Mouse (Mus musculus): Measurements from ENCODE around the gene Qars. TPM values are rescaled to one million over a fixed set of nuclear protein-coding genes. Genes with fewer than 3 reads are reported as not detected.

Gene Qars
- 103 and 112 TPM in 2 replicates for polyA plus RNA-seq (2016; fragmentation: Nextera tagmentation; extraction: Ambion mirVana)

DNA sequence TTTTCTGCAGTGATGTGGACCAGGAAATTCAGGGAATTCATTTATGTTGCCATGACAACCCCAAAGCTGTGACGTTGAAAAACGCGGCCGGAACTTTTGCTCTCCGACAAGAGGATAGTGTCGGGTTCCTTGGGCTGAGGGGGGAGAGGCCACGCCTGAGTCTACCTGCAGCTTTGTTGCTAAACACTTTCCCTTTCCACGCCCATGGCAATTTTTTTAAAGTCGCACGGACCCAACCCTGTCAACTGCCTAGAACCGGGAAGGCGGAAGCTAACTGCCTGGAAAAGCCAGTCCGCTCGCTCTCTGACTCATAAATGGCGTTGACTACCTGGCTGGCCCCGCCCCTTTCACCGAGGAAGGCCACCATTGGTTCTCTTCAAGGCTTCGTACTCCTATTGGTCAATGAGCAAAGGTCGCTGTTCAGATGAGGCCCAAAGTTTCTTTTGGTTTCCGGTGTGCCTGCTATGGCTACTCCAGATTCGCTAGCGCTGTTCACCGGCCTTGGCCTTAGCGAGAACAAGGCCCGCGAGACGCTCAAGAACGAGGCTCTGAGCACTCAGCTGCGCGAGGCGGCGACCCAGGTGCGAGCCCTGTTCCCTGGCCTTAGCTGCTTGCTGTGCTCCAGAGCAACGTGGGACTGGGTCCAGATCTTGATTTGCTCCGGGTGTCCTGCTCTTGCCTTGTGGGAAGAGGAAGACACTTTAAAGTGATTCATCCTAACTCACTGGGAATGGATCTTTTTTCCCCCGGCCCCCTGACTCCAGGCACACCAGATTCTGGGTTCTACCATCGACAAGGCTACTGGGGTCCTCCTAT is at the start of gene Qars:
TSS of gene Qars (plus strand) at position 88 of the 816 bp plus-strand sequence.
- H3K9me3 ChIP-seq = no peaks in the 10 kb centered on the region
- H3K27me3 ChIP-seq (ENCODE audit: insufficient read depth, poor library complexity, severe bottlenecking) = no peaks in the 10 kb centered on the region
- WGBS = under 1% methylated on average over 37 of the region's 37 CpGs
- peak; percentile 95 for DNase-seq (ENCODE audit: low spot score)
- peaks cover 48% of the 10 kb centered on the region for H3K36me3 ChIP-seq
- H3K27ac ChIP-seq = peak within 1 kb of the TSS; percentile 89
- H3K4me3 ChIP-seq = peak within 1 kb of the TSS; percentile 89
- peaks cover 22% of the 10 kb centered on the region for H3K4me1 ChIP-seq (replicated peaks)

DNA sequence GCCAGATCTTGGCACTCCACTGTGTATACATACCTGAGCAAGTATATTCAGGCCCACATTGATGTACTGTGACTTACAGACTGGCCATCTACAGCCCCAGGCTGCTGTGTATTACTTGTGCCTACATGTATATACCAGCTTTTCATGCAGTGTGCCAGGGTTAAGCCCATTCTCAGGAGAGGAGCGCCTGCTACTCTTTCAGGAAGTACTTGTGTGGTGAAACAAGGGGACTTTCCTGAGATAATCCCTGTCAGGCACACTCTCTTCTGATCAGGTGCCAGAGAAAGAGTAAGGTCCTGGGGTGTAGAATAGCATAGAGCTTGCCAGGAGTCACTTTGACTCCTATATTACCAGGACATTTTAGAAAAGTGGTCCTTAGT is 47.6 kb upstream of the Qars start:
- Histone ChIP-seq H3K36me3 (peaks cover 31% of the 10 kb centered on the region), H3K27ac (peak overlapping the region; percentile 96), H3K4me1 (replicated peaks) (peaks cover 21% of the 10 kb centered on the region), H3K4me3 (peak overlapping the region; percentile 98), H3K9me3 (no peaks in the 10 kb centered on the region), H3K27me3 (ENCODE audit: insufficient read depth, poor library complexity, severe bottlenecking) (peaks cover 6% of the 10 kb centered on the region; the same call in 1 of the 2 replicates)
- DNase-seq (ENCODE audit: low spot score) = no peak
- 90% methylated on average over 1 of the region's 1 CpGs for WGBS

DNA sequence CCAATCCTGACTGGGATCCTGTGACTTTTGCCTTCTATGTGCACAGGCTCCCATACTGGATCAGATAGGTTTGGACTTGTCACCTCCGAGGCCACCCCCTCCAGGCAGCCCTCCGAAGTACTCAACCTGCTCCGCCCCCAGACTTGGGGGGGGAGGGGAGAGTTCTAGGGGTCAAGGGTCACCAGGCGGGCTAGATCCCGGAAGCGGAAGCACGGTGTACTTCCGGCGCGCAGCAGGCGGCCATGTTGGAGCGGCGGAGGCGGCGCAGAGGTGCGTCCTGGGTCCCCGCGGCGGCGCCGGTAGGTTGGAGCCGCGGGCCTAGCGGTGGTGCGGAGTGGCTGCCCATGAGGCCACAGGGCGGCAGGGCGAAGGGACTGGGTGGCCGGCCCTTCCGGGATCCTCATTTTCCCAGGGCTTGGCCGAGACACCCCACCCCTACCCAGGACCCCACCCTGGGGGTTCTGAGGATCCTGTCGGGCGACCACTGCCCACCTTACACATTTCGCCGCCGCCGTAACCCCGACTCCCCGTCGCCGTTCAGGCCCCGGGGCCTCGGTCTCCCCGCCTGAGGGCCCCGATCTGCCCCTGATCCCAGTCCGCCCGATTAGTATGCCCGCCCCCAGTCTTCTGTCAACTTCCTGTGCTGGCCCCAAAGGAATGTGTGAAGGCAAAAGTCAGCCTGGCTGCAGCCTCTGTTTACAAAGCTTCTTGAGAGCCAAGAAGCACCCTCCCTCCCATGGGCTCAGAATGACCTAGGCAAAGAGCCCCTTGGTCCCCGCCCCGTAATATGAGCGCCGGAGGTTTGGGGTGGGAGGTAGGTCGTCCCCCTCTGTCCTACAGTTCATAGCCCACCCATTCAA is 47.0 kb upstream of the Qars start, which contains the start of gene Ccdc71:
TSS of gene Ccdc71 (plus strand) at position 209 of the 860 bp plus-strand sequence.
- 1% methylated on average over 52 of the region's 52 CpGs for WGBS

DNA sequence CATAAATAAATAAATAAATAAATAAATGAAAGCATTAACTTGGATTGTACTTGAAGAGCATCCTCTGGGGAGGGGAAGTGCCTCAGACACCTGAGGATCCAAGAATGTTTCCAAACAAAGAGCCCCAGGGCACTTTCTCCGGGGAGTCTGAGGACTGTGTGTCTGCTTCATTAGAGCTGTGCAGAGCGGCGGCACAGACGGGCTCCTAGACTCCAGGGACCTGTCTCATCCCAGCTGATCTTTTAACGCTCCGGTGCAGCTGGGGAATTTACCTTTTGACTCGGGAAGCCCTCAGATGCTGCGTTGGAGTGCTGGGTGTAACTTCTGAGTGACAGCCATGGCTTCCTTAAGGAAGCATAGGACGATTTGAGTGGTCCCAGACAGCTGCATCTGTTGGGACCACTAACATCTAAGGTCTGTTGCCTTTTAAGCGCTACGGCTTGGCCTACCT is 46.3 kb upstream of the Qars start, which contains the start of gene Klhdc8b:
TSS of gene Klhdc8b (minus strand) at position 401 of the 451 bp plus-strand sequence.
- H3K36me3 ChIP-seq = peaks cover 43% of the 10 kb centered on the region
- H3K27me3 ChIP-seq (ENCODE audit: insufficient read depth, poor library complexity, severe bottlenecking) = peaks cover 6% of the 10 kb centered on the region; the same call in 1 of the 2 replicates
- peaks cover 21% of the 10 kb centered on the region for H3K4me1 ChIP-seq (replicated peaks)
- no peaks in the 10 kb centered on the region for H3K9me3 ChIP-seq
- peak within 1 kb of the TSS; percentile 96 for H3K27ac ChIP-seq
- peak within 1 kb of the TSS; percentile 98 for H3K4me3 ChIP-seq
- no peak for DNase-seq (ENCODE audit: low spot score)
- 24% methylated on average over 11 of the region's 11 CpGs for WGBS

More for the DNA sequence above, 47.0 kb upstream of the Qars start, which contains the start of gene Ccdc71:
- no peaks in the 10 kb centered on the region for H3K9me3 ChIP-seq
- H3K27ac ChIP-seq = peak within 1 kb of the TSS; percentile 96
- DNase-seq (ENCODE audit: low spot score) = peak; percentile 87
- H3K27me3 ChIP-seq (ENCODE audit: insufficient read depth, poor library complexity, severe bottlenecking) = peaks cover 6% of the 10 kb centered on the region; the same call in 1 of the 2 replicates
- H3K4me3 ChIP-seq = peak within 1 kb of the TSS; percentile 98
- peaks cover 37% of the 10 kb centered on the region for H3K36me3 ChIP-seq
- peaks cover 21% of the 10 kb centered on the region for H3K4me1 ChIP-seq (replicated peaks)

DNA sequence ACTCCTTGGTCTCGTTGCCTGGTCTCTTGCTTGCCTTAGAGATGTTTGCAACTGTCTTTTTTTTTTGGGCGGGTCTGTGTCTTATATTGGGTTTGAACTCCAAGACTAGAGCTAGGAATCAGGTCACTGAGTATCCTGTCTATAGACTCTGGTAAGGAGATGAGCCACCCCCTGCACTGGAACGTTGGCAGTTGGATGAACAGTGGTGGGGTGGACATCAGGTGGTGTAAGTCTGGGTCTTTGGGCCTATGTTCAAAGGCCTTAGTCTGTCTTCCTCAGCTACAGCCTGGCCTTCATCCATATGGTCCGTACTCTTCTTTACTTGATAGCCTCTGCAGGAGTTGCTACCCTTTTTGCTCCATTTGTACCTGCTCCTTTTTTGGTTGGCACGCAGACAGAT is 45.8 kb upstream of the Qars start:
- H3K36me3 ChIP-seq = peaks cover 48% of the 10 kb centered on the region
- H3K4me1 ChIP-seq (replicated peaks) = peaks cover 21% of the 10 kb centered on the region
- 90% methylated on average over 5 of the region's 5 CpGs for WGBS
- peak overlapping the region; percentile 96 for H3K27ac ChIP-seq
- no peaks in the 10 kb centered on the region for H3K9me3 ChIP-seq
- DNase-seq (ENCODE audit: low spot score) = no peak
- peak overlapping the region; percentile 98 for H3K4me3 ChIP-seq
- H3K27me3 ChIP-seq (ENCODE audit: insufficient read depth, poor library complexity, severe bottlenecking) = peaks cover 6% of the 10 kb centered on the region; the same call in 1 of the 2 replicates

DNA sequence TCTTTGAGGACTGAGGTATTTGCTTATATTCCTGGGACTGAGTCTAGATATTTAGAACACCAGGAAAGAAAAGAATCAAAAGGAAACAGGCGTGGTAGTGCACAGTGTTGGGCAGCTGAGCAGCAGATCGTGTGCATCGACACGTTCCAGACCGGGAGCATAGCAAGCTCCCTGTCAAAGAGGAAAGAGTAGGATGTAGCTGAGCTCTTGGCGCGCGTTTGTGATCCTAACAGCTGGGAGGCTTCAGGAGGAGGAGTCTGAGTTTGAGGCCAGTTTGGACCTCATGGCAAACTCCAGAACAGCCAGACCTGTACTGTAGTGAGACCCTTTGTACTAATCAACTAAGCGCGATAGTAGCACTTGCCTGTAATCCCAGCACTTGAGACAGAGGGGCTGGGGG is 45.3 kb upstream of the Qars start:
- peaks cover 53% of the 10 kb centered on the region for H3K36me3 ChIP-seq
- no peak for DNase-seq (ENCODE audit: low spot score)
- WGBS = 93% methylated on average over 10 of the region's 10 CpGs

DNA sequence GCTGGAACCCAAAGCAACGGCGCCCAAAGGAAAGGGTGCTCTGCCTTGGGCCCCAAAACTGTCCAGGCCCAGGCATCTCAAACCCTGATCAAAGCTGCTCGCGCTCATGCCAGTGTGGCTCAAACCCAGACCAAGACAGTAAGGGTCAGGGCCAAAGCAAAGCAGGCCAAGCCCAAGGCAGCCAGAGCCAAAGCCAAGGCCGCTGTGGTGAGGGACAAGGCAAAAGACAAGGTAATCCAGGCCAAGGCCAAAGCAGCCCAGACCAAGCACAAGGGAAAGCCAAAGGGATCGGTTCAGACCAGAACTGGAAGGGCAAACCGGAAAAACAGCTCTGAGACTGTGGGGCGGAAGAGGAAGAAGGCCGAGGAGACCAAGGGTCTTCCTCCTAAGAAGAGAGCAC is 43.8 kb upstream of the Qars start:
- no peak for DNase-seq (ENCODE audit: low spot score)
- no peaks in the 10 kb centered on the region for H3K9me3 ChIP-seq

More for the DNA sequence above, 45.3 kb upstream of the Qars start:
- no peak overlapping the region for H3K27ac ChIP-seq
- H3K4me3 ChIP-seq = no peak overlapping the region
- H3K9me3 ChIP-seq = no peaks in the 10 kb centered on the region
- H3K27me3 ChIP-seq (ENCODE audit: insufficient read depth, poor library complexity, severe bottlenecking) = peaks cover 6% of the 10 kb centered on the region; the same call in 1 of the 2 replicates
- peaks cover 21% of the 10 kb centered on the region for H3K4me1 ChIP-seq (replicated peaks)

DNA sequence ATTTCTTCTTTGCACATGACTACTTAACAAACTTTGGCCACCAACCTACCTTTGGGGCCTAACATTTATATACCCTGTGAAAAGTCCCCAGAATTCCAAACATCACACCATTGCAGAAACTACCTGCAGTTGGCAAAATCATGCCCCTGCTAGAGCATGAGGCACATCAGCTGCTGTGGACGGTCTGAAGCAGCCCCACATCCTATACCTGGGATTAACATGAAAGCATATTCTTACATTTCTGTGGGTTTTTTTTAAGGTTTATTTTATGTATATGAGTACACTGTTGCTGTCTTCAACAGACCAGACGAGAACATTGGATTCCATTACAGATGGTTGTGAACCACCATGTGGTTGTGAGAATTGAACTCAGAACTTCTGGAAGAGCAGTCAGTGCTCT is 41.3 kb upstream of the Qars start:
- H3K9me3 ChIP-seq = no peaks in the 10 kb centered on the region
- no peak overlapping the region for H3K27ac ChIP-seq
- peaks cover 12% of the 10 kb centered on the region for H3K4me1 ChIP-seq (replicated peaks)
- no peaks in the 10 kb centered on the region for H3K27me3 ChIP-seq (ENCODE audit: insufficient read depth, poor library complexity, severe bottlenecking)
- DNase-seq (ENCODE audit: low spot score) = no peak
- 90% methylated on average over 2 of the region's 2 CpGs for WGBS
- peaks cover 58% of the 10 kb centered on the region for H3K36me3 ChIP-seq
- no peak overlapping the region for H3K4me3 ChIP-seq

More for the DNA sequence above, 43.8 kb upstream of the Qars start:
- H3K27me3 ChIP-seq (ENCODE audit: insufficient read depth, poor library complexity, severe bottlenecking) = peaks cover 6% of the 10 kb centered on the region; the same call in 1 of the 2 replicates
- H3K27ac ChIP-seq = no peak overlapping the region
- 93% methylated on average over 9 of the region's 9 CpGs for WGBS
- H3K4me3 ChIP-seq = no peak overlapping the region
- peaks cover 58% of the 10 kb centered on the region for H3K36me3 ChIP-seq
- peaks cover 21% of the 10 kb centered on the region for H3K4me1 ChIP-seq (replicated peaks)

DNA sequence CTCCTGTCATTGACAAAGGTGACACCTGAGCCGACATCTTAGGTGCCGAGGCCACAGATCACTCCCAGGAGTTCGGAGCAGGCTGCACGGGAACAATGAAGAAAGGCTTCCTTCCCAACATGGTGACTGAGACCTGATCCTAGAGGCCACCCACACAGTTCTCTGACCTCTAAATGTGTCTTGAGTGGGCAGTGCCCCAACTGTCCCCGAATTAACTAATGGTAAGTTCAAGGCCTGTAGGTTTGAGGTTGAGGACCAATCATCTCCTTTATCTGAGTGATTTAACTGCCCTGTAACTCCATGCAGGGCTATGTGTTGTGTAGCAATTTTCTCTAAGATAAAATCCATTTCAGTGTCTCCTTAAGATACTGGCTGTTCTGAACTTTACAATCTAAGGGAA is 38.1 kb upstream of the Qars start:
- DNase-seq (ENCODE audit: low spot score) = no peak
- H3K9me3 ChIP-seq = no peaks in the 10 kb centered on the region
- 83% methylated on average over 5 of the region's 5 CpGs for WGBS
- H3K27ac ChIP-seq = no peak overlapping the region
- H3K4me3 ChIP-seq = no peak overlapping the region
- H3K36me3 ChIP-seq = peaks cover 32% of the 10 kb centered on the region
- H3K27me3 ChIP-seq (ENCODE audit: insufficient read depth, poor library complexity, severe bottlenecking) = no peaks in the 10 kb centered on the region
- H3K4me1 ChIP-seq (replicated peaks) = no peaks in the 10 kb centered on the region

DNA sequence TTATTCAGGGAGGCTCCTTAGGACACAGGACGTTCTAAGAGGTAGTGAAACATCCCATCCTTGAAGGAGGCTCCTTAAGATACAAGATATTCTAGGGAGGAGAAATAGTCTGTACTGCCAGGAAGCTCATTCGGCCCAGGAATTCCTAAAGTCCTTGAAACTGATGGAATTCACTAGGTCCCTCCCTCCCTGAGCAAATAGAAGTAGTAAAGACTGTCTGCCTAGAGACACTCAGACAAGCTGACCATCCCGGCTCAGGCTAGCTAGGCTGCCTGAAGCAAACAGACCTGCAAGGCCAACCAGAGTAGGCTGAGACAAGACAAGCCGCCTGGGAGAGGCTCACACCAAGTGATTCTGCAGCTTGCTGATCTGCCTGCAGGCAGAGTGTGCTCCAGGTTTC is 37.7 kb upstream of the Qars start:
- Histone ChIP-seq H3K4me3 (no peak overlapping the region), H3K4me1 (replicated peaks) (no peaks in the 10 kb centered on the region), H3K9me3 (no peaks in the 10 kb centered on the region), H3K36me3 (peaks cover 28% of the 10 kb centered on the region), H3K27ac (no peak overlapping the region), H3K27me3 (ENCODE audit: insufficient read depth, poor library complexity, severe bottlenecking) (no peaks in the 10 kb centered on the region)
- DNase-seq (ENCODE audit: low spot score) = no peak
- WGBS = 80% methylated on average over 4 of the region's 4 CpGs

DNA sequence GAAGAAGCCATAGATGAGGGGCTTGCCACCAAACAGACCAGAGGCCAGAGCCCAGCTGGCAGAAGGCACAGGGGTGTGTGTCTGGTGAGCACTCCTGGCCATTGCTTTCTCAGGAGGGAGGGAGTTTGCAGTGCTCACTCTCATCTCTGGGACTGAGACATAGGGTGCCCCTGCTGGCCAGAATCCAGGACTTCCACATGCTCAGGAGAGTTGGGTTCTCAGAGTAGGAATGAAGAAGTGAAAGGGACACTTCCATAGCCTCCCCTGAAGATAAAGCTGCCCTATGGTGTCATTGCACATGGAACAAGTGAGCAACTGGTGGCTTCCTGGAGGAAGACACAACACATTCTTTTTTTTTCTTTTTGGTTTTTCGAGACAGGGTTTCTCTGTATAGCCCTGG is 33.0 kb upstream of the Qars start:
- DNase-seq (ENCODE audit: low spot score) = no peak
- no peak overlapping the region for H3K4me3 ChIP-seq

DNA sequence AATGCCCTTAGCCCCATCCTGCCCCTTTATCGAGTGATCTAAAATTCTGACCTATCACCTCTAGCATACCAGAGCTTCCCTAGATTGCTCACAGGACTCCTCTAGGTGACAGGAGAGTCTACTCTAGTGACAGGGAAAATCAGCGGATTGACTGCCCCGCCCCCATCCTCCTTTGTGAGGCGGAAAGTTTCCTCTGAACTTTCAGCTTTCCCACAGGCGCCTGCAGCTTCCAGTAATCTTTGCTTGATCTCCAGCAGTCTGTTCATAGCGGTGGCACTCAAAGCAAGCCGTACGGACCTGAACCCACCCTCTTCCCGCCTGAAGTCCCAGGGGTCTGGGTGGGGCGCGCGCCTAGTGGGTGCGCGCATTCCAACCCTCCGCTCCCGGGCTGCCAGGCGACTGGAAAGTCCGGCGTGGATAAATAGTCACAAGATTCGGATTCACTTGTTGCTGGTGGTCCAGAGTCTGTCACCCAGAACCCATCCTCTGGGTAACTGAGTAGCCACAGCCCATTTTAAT is 28.8 kb upstream of the Qars start:
- peaks cover 35% of the 10 kb centered on the region for H3K4me1 ChIP-seq (replicated peaks)
- WGBS = 1% methylated on average over 20 of the region's 20 CpGs
- H3K36me3 ChIP-seq = peaks cover 26% of the 10 kb centered on the region
- peak overlapping the region; percentile 87 for H3K27ac ChIP-seq
- no peaks in the 10 kb centered on the region for H3K27me3 ChIP-seq (ENCODE audit: insufficient read depth, poor library complexity, severe bottlenecking)
- DNase-seq (ENCODE audit: low spot score) = peak; percentile 89
- H3K4me3 ChIP-seq = peak overlapping the region; percentile 56
- H3K9me3 ChIP-seq = no peaks in the 10 kb centered on the region

More for the DNA sequence above, 33.0 kb upstream of the Qars start:
- Histone ChIP-seq H3K4me1 (replicated peaks) (peaks cover 16% of the 10 kb centered on the region), H3K9me3 (no peaks in the 10 kb centered on the region), H3K27ac (no peak overlapping the region), H3K36me3 (no peaks in the 10 kb centered on the region), H3K27me3 (ENCODE audit: insufficient read depth, poor library complexity, severe bottlenecking) (no peaks in the 10 kb centered on the region)
- WGBS = 73% methylated on average over 1 of the region's 1 CpGs
